Mouse (Mus musculus) v-Abl transformed pro-B cells (cell line): ENCODE measurements around the gene Ccnq.
"Not testable (repeated sequence)": the region's sequence is repeated elsewhere in the genome, so short reads cannot be mapped to it uniquely, and the experiment has no call there.

ENCODE experiments used
- in situ Hi-C, 2 experiments: fragments of 400-800 bp; cut with MboI; formaldehyde crosslinking; loops; one replicate each; pipeline ENCODE4 v1.15.1; 2025; ENCODE audit not compliant: unreplicated experiment in 2 of 2

The Ccnq gene

DNA sequence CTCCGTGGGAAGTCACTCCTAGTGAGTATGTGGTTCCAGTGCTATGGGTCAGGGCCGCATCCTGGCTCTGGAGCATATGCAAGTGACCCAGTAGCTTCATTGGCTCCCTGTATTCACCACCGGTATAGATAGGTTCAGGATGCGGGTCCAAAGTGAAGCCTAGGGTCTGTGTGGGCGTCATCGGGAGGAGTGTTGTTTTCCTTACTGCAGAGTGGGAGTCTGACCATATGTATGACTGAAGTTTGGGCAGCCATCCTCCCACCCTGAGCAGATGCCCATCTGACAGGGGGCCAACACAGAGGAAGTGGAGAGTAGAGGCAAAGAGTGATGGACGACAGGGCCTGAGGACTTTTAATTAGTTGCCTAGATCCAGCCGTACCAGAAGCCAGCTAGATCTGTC lies 12.8 kb upstream of the Ccnq start:
- in situ Hi-C loops = no loop called here

DNA sequence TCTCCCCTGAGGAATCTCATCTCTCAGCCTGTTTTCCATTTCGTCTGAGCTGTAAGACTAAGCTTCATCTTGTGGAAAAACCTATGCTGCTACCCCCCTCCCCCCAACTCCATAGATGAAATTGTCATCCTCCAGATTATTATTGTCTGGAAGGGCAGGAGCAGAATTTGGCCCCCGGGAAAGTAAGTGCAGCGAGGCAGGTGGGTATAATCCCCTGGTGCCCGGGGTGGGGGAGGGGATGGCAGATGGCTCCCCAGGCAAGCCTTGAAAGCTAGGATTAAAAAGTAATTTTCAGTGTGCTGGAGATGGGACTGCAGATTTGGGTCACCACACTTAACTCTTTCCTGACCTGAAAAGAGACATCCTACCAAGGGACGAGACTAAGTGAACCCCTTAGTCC lies 10.7 kb upstream of the Ccnq start:
- in situ Hi-C loops = no loop called here

DNA sequence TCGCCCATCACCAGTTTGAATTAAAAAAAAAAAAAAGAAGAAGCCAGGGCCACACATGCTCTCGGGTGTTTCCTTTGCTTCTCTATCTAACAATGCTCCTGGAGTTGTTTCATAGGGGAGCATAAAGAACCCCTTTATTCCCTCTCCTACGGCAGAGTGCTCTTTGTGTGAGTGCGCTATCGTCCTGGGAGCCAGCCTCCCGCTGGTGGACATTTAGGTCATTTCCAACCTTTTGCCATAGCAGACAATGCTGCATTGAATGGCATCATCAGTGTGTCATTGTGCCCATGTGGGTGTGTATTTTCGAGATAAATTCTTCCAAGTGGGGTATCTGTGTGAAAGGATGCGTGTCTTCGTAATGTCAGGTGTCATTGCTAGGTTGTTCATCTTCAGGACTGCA lies 9.6 kb upstream of the Ccnq start:
- in situ Hi-C loops = no loop called here

- in situ Hi-C loops = no loop called here
Measured at GRCm38 (mm10) chr11:78755299-78755698, 3.8 kb upstream of the Ccnq start.

DNA sequence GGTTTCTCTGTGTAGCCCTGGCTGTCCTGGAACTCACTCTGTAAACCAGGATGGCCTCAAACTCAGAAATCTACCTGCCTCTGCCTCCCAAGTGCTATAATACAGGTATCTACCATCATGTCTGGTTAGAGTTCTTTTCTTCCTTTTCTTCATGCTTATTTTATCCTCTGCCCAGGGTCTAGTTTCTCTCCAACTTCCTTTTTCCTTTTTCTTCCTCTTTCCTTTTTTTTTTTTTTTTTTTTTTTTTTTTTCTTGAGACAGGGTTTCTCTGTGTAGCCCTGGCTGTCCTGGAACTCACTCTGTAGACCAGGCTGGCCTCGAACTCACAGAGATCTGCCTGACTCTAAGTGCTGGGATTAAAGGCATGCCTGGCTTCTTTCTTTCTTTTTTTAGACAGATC lies 2.6 kb upstream of the Ccnq start:
- in situ Hi-C loops = not testable (repeated sequence)

DNA sequence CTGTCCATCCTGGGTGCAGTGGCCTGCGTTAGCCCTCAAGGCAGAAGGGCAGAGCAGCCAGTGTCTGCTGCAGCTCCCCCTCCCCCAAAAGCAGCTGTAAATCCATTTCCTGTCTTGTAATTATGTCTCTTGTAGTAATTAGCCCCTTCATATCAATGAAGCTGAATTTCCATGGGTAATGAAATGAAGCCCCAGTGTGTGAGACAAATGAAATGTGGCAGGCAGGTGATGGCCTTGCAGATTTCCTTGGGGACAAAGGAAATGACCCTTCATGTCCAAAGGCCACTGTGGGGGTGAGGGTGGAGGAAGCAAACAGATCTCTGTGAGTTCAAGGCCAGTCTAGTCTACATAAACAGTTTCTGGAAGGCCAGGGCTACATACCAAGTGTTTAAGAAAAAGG lies 1.7 kb upstream of the Ccnq start:
- in situ Hi-C loops = no loop called here

DNA sequence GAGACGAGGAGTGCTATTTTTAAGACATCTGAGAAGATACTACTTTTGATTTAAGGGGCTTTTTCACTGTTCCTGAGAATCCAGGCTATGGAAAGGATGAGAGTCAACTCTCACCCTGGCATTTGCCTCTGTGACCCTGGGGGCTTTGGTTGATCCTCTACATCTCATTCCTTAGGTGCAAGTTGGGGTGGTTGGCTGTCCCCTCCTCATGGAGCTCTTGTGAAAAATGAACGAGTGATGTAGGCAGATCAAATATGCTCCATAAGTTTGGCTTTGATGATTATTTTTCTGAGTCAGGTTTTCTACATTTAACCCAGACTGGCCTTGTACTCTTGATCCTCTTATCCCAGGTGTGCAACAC lies 294 bp upstream of the Ccnq start:
- in situ Hi-C loops = no loop called here

- in situ Hi-C loops = no loop called here
Measured at GRCm38 (mm10) chr11:78746264-78746663, 5.3 kb downstream of the Ccnq start.

GRCm38 (mm10) chr11:78745475-78745874 lies 6.1 kb downstream of the Ccnq start:
- in situ Hi-C loops = no loop called here

DNA sequence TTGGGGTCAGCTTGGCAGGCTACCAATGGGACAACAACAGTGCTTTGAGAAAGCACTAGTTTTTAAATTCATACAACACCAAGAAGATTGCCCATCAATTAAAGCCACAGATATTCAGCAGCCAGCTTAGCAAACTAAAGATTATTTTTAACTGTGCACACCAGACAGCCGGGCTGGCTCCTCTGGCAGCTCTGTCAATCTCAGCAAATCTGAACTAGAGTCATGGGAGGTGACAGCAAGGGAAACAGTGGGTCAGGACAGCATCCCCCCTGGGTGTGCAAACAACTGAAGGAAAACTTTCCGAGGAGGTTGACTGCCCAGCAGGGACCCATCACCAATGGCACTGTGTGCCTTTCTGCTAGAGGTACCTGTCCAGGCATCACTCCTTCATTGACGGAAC lies 9.1 kb downstream of the Ccnq start:
- in situ Hi-C loops = no loop called here

DNA sequence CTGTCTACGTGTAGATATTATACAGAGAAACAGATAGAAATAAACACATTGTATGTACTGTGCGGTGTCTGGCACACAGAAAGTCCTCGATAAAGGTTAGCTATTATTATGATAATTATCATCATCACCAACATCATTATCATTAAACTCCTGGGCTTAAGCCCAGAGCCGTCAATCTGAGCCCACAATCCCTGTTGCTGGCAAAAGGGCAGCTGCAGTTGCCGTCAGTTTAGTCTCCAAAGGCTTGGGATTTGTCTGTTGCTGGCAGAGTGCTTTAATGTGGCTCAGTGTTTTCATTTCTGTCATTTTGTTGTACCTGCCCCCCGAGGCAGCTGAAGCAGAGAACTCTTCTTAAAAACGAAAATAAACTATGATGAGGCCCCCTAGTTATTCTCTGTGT lies 9.6 kb downstream of the Ccnq start:
- in situ Hi-C loops = no loop called here

- in situ Hi-C loops = no loop called here
Measured at GRCm38 (mm10) chr11:78739361-78739760, 12.2 kb downstream of the Ccnq start.

DNA sequence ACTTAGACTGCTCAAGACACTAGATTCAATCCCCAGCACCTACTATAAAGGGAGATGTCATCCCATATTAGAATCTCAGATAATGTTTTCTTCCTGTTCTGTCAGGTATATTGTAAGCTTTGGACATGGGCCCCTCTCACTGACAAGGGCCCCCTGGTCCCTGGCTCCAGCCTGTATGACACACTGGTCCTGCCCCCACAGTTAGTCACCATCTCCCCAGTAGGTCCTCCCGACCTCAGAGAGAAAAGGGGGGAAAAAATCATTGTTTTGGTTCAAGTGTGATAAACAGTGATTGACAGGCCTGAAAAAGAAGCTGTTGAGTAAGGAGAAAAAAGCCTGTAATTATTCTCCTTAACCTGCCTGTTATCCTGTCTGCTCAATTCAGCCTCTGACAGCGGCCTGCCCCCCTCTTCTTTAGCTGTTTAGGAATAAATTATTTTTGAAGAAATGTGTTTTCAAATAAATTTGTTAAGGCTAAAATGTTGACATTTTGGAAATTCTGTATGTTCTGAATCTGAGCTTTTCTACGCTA lies 14.6 kb downstream of the Ccnq start:
- in situ Hi-C loops = no loop called here

- in situ Hi-C loops = no loop called here
Measured at GRCm38 (mm10) chr11:78735168-78735567, 16.4 kb downstream of the Ccnq start.

DNA sequence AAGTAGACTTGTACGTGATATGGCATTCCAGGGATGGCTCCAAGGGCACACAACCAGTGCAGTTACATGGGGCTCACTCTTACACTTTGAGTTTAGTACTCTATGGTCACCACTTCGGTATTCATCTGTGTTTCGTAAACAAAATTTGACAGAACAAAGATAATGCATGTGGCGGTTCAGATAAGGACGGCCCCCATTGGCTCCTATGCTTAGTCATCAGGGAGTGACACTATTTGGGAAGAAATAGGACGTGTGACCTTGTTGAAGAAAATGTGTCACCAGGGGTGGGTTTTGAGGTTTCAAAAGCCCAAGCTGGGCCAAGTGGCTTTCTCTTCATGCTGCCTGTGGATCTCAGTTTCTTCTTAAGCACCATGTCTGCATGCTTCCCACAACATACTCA lies 18.9 kb downstream of the Ccnq start:
- in situ Hi-C loops = no loop called here

- in situ Hi-C loops = no loop called here
Measured at GRCm38 (mm10) chr11:78730902-78731301, 20.6 kb downstream of the Ccnq start.

DNA sequence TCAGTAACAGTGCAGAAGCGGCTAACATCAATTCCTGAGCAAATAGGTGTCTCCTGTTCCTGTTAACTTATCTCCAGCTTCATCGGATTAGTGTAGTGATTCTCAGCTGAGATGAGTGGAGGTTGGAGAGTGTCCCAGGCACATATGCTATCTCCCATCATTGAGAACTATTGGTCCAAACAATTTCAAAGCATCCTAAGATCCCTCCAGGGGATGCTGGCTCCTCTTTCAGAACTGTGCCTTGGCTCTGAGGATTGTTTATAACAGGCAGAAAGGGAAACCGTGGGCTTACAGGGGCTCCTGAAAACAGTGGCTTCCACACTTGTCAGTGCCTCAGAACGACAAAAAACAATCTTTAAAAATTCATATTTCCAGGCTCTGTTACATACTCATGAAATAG lies 23.5 kb downstream of the Ccnq start:
- in situ Hi-C loops = no loop called here

GRCm38 (mm10) chr11:78726366-78726765 lies 25.2 kb downstream of the Ccnq start:
- in situ Hi-C loops = no loop called here

DNA sequence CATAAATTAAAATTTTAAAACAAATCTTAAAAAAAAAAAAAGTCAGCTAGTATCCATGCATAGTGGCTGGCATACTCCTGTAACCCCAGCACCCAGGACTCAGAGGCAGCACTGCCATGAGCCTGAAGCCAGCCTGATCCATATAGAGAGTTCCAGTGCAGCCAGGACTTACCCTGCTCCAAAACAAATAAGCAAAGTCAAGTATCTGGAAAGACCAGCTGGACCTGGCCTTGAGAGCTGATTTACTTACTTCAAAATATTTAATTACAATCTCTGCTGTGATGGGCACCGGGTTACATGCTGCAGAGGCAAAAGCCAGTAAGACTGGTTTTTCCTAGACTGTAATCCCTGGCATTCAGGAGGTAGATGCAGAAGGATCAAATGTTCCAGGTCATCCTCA lies 26.7 kb downstream of the Ccnq start:
- in situ Hi-C loops = no loop called here

DNA sequence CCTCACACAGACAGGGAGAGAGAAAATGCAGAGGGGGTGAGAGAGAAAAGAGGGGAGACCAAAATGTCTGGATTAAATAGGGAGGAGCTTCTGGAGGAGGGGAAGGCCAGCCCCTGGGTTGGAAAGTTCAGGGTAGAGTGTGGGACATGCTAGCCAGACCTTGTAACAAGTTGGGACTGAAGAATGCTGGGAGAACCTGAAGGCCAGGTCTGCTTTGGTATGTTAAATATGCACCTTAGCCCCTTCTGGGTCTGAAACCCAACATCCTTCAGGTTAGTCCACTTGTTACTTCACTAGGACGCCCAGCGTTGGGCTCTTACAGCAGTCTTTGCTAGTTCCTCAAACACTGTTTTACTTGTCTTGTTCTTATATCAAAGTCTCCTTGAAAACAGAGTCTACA lies 30.1 kb downstream of the Ccnq start:
- in situ Hi-C loops = no loop called here

- in situ Hi-C loops = no loop called here
Measured at GRCm38 (mm10) chr11:78717655-78718054, 33.9 kb downstream of the Ccnq start.

DNA sequence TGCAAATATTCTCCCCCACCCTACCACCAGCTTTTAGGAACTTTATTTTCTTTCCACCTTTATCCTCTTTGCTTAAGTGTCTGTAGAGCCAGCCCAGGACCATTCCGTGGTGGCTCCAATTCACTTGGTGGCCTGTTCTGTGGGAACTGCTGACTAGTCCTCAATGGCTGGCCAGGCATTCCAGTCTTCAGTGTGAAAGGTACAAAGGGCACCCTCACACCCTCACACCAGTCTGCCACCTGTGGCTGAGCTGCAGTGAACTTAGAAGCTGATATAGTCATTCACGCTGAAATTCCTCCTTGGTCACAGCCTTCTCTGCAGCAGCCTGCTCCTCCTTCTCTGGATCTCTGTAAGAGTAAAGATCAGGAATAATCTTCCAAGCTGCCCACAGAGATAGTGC lies 42.9 kb downstream of the Ccnq start:
- in situ Hi-C loops = no loop called here

DNA sequence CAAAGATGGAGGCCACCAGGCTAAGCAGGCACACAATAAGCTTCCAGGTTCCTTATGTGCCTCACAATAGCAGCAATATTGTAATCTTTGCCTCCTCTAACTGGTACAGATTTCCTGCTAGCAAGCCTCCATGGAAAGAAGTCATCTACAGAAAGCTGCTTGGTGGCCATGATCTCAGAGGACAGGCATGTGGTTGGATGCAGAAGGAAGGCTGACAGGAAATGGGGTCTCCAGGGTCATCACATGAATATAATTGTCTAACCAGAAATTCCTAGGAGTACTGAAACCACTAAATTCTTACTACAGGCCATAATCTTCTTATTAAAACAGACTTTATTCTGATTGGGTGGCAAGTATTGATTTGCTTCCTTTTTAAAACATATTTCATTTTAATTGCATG lies 45.5 kb downstream of the Ccnq start:
- in situ Hi-C loops = no loop called here

GRCm38 (mm10) chr11:78703085-78703484 lies 48.4 kb downstream of the Ccnq start:
- in situ Hi-C loops = no loop called here
